In genomic region chr9:83551116-83551515, GRCm38 (mm10) we compare ENCODE assay signal across 27 mouse cellular contexts. TPM values are rescaled to one million over a fixed set of nuclear protein-coding genes. Genes with fewer than 3 reads are reported as not detected.
A peak's percentile ranks its signal among the peaks of the same experiment; 100 is the strongest.
DNase-seq lines count a peak whose midpoint lies in the region; ATAC-seq and TF ChIP-seq lines count a peak whose summit lies in the region.
"Had no signal": no experiment of that assay in that cellular context is flagged by ENCODE, and none has a peak within 500 bp of the region (broad histone marks: within the 10 kb centered on the region; RNA-seq: fewer than 3 reads in every experiment).

No protein-coding gene starts in this region.

- no peak overlapping the region for H3K27ac ChIP-seq in midbrain, embryonic 14.5 days (replicated peaks; ENCODE audit: low read depth, low read length)
- H3K27ac ChIP-seq in midbrain, embryonic 15.5 days, result no peak overlapping the region
- H3K27ac ChIP-seq in midbrain, postnatal 0 days (ENCODE audit: low read depth, low read length), result no peak overlapping the region
- no peak overlapping the region for H3K27ac ChIP-seq in neural tube, embryonic 15.5 days (replicated peaks)
- H3K27ac ChIP-seq: hindbrain, embryonic 12.5 days; hindbrain, postnatal 0 days; intestine, embryonic 15.5 days; layer of hippocampus, adult 2 months; liver, embryonic 15.5 days had no signal

- no peaks in the 10 kb centered on the region for H3K27me3 ChIP-seq in midbrain, embryonic 14.5 days (ENCODE audit: control insufficient read depth, insufficient read depth, low read length)
- H3K27me3 ChIP-seq in midbrain, embryonic 15.5 days (replicated peaks), result no peaks in the 10 kb centered on the region
- H3K27me3 ChIP-seq in midbrain, postnatal 0 days (ENCODE audit: insufficient read depth, low read length), result no peaks in the 10 kb centered on the region
- H3K27me3 ChIP-seq in neural tube, embryonic 15.5 days (replicated peaks), result no peaks in the 10 kb centered on the region
- H3K27me3 ChIP-seq: intestine, embryonic 15.5 days had no signal

- no peak for ATAC-seq in midbrain, embryonic 14.5 days (ENCODE audit: low FRiP score, low TSS enrichment)
- ATAC-seq in midbrain, embryonic 15.5 days (replicated peaks), result no peak
- no peak for ATAC-seq in midbrain, postnatal 0 days (ENCODE audit: low FRiP score)
- no peak for ATAC-seq in neural tube, embryonic 15.5 days (ENCODE audit: low FRiP score)
- ATAC-seq: forebrain, embryonic 14.5 days; hindbrain, postnatal 0 days; intestine, embryonic 15.5 days had no signal

- H3K4me2 ChIP-seq in midbrain, embryonic 14.5 days (ENCODE audit: low read length), result no peak overlapping the region
- H3K4me2 ChIP-seq in midbrain, embryonic 15.5 days, result no peak overlapping the region
- peak overlapping the region; percentile 1; the same call in 1 of the 2 replicates for H3K4me2 ChIP-seq in midbrain, postnatal 0 days (ENCODE audit: low read depth, low read length, poor library complexity, severe bottlenecking)
- no peak overlapping the region for H3K4me2 ChIP-seq in neural tube, embryonic 15.5 days
- H3K4me2 ChIP-seq: heart, embryonic 11.5 days; hindbrain, embryonic 12.5 days; intestine, embryonic 15.5 days; liver, embryonic 15.5 days had no signal

- DNase-seq in frontal cortex, postnatal 36 days (ENCODE audit: low spot score in 2 of 2), result peak; percentile 21 to 39
- DNase-seq in frontal cortex, postnatal 14 days (ENCODE audit: low spot score in 2 of 2), result no peak
- DNase-seq in midbrain, embryonic 14.5 days, result peak; percentile 23
- peak; percentile 12 for DNase-seq in ES-CJ7 (ENCODE audit: low read depth, low spot score)
- no peak for DNase-seq in midbrain, postnatal 0 days (ENCODE audit: low spot score)
- DNase-seq: adrenal gland, adult 8-10 months; cerebellum, adult 8-10 months; cerebellum, postnatal 25 days; gastrocnemius, postnatal 25 days; heart, adult 18-20 months; heart, postnatal 36 days; kidney, adult 2 months; kidney, postnatal 36 days; liver; lung, postnatal 4 days; right cerebral cortex, postnatal 25 days; spleen, adult 18-20 months; thymus, postnatal 14 days had no signal

- TF ChIP-seq CTCF in midbrain, postnatal 0 days (IDR thresholded peaks at IDR 0.05), result no peak

- 57% methylated on average over 7 of the region's 7 CpGs for WGBS in midbrain, embryonic 14.5 days
- WGBS in midbrain, embryonic 15.5 days, result 57% methylated on average over 7 of the region's 7 CpGs
- 51% methylated on average over 7 of the region's 7 CpGs for WGBS in midbrain, postnatal 0 days
- 55% methylated on average over 7 of the region's 7 CpGs for WGBS in neural tube, embryonic 15.5 days

- H3K4me1 ChIP-seq in midbrain, embryonic 14.5 days (ENCODE audit: control insufficient read depth, insufficient read depth, low read length), result peaks cover 4% of the 10 kb centered on the region; the same call in 1 of the 2 replicates
- peaks cover 10% of the 10 kb centered on the region for H3K4me1 ChIP-seq in midbrain, embryonic 15.5 days
- 0 out of 2 replicates have a peak, but pooled peaks cover 3% of the 10 kb centered on the region for H3K4me1 ChIP-seq in midbrain, postnatal 0 days (ENCODE audit: insufficient read depth, low read length)
- H3K4me1 ChIP-seq in neural tube, embryonic 15.5 days, result peaks cover 3% of the 10 kb centered on the region; the same call in 1 of the 2 replicates
- H3K4me1 ChIP-seq: hindbrain, embryonic 12.5 days had no signal

- H3K4me3 ChIP-seq in midbrain, embryonic 14.5 days (replicated peaks; ENCODE audit: low read depth, low read length), result no peak overlapping the region
- no peak overlapping the region for H3K4me3 ChIP-seq in midbrain, embryonic 15.5 days
- H3K4me3 ChIP-seq in midbrain, postnatal 0 days (ENCODE audit: low read depth, low read length), result no peak overlapping the region
- no peak overlapping the region for H3K4me3 ChIP-seq in neural tube, embryonic 15.5 days (replicated peaks)
- H3K4me3 ChIP-seq: hindbrain, embryonic 12.5 days; intestine, embryonic 15.5 days; layer of hippocampus, adult 2 months; liver, embryonic 15.5 days had no signal

- no peak overlapping the region for H3K9ac ChIP-seq in midbrain, embryonic 14.5 days (replicated peaks; ENCODE audit: low read length)
- H3K9ac ChIP-seq in midbrain, embryonic 15.5 days, result no peak overlapping the region
- no peak overlapping the region for H3K9ac ChIP-seq in midbrain, postnatal 0 days (replicated peaks; ENCODE audit: low read length, poor library complexity, severe bottlenecking)
- H3K9ac ChIP-seq in neural tube, embryonic 15.5 days (replicated peaks), result no peak overlapping the region
- H3K9ac ChIP-seq: hindbrain, embryonic 12.5 days; intestine, embryonic 15.5 days; liver, embryonic 15.5 days had no signal

- no peaks in the 10 kb centered on the region for H3K9me3 ChIP-seq in midbrain, embryonic 14.5 days (ENCODE audit: control insufficient read depth, low read length)
- no peaks in the 10 kb centered on the region for H3K9me3 ChIP-seq in midbrain, embryonic 15.5 days
- no peaks in the 10 kb centered on the region for H3K9me3 ChIP-seq in midbrain, postnatal 0 days (ENCODE audit: low read length)
- no peaks in the 10 kb centered on the region for H3K9me3 ChIP-seq in neural tube, embryonic 15.5 days (replicated peaks)
- H3K9me3 ChIP-seq: hindbrain, embryonic 12.5 days; intestine, embryonic 15.5 days; liver, embryonic 15.5 days had no signal

- no peaks in the 10 kb centered on the region for H3K36me3 ChIP-seq in midbrain, embryonic 14.5 days (ENCODE audit: control insufficient read depth, insufficient read depth, low read length)
- H3K36me3 ChIP-seq in midbrain, embryonic 15.5 days (replicated peaks), result no peaks in the 10 kb centered on the region
- H3K36me3 ChIP-seq in midbrain, postnatal 0 days (ENCODE audit: insufficient read depth, low read length), result no peaks in the 10 kb centered on the region; the same call in 1 of the 2 replicates
- no peaks in the 10 kb centered on the region for H3K36me3 ChIP-seq in neural tube, embryonic 15.5 days
- H3K36me3 ChIP-seq: hindbrain, embryonic 12.5 days; intestine, embryonic 15.5 days; liver, embryonic 15.5 days had no signal

RNA-seq across cellular contexts. Expression of gene Sh3bgrl2, which starts 3.0 kb away (rescaled TPM):
- polyA plus RNA-seq in midbrain, embryonic 14.5 days (2014; fragmentation: Nextera tagmentation; extraction: Ambion mirVana), result 10.7 and 11.3 TPM in 2 replicates
- 7.7 and 8.8 TPM in 2 replicates for polyA plus RNA-seq in midbrain, embryonic 15.5 days (2015; fragmentation: Nextera tagmentation; extraction: Ambion mirVana)
- total RNA-seq in midbrain, postnatal 0 days (2014; rRNA removed), result 10.6 and 13.2 TPM in 2 replicates
- polyA plus RNA-seq in midbrain, postnatal 0 days (2015; fragmentation: Nextera tagmentation; extraction: Ambion mirVana), result 6.3 TPM in 2 replicates
- polyA plus RNA-seq in neural tube, embryonic 15.5 days (2015; fragmentation: Nextera tagmentation; extraction: Ambion mirVana), result 8.3 and 9.2 TPM in 2 replicates

Comparison
In these comparisons a context has a peak if more than half of its experiments do, and no peak if none do; other contexts are left out.
1. DNase-seq: peak in frontal cortex, postnatal 36 days (2 of 2), midbrain, embryonic 14.5 days (single experiment) and ES-CJ7 (single experiment); none in frontal cortex, postnatal 14 days (0 of 2) and midbrain, postnatal 0 days (single experiment).